Mouse (Mus musculus) heart, postnatal 10 days (tissue): ENCODE measurements at regions not wholly inside any gene's neighbourhood (a gene's known extent, or its start where the extent isn't known, plus 50 kb on each side); places are given as distances from the start of the nearest gene placed in this dataset.
A peak's percentile ranks its signal among the peaks of the same experiment; 100 is the strongest.

Experiments
- DNase-seq, 2 experiments: peaks; one replicate each; pipeline ENCODE4 v3.0.0; 2021
- intact Hi-C: fragments of 180-260 bp; cut with DNase I; formaldehyde crosslinking; loops from one replicate; pipeline ENCODE4 v1.15.1; 2025

- intact Hi-C loops = no loop called here
- DNase-seq = no peak
Observed at GRCm38 (mm10) chr6:35640672-35641071, 101.0 kb upstream of the Mtpn start.

GRCm38 (mm10) chr6:35608336-35608735 is 68.6 kb upstream of the Mtpn start:
- DNase-seq = no peak
- intact Hi-C loops = no loop called here

DNA sequence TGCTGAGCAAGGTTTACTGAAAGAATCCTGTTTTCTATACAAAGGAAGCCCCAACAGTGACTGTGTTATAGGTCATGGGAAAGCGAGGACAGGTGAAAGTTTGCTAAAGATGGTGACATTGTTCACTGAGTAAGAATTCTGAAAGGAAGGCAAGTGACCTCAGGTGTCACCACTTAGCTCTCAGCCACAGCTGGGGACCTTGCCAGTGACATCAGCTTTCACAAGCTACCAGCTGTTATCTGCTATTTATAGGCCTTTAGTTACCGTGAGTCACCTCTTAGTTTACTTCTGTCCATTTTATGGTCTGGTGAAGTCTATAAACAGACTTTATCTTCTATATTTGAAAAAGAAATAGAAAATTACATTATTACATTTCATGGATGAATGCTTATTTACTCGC is 65.4 kb upstream of the Mtpn start:
- intact Hi-C loops = no loop called here
- peak; percentile 50 to 64 for DNase-seq

- no peak for DNase-seq
- intact Hi-C loops = no loop called here
Observed at GRCm38 (mm10) chr6:35601373-35601772, 61.7 kb upstream of the Mtpn start.

GRCm38 (mm10) chr6:35599841-35600240 is 60.2 kb upstream of the Mtpn start:
- intact Hi-C loops = no loop called here
- no peak for DNase-seq

DNA sequence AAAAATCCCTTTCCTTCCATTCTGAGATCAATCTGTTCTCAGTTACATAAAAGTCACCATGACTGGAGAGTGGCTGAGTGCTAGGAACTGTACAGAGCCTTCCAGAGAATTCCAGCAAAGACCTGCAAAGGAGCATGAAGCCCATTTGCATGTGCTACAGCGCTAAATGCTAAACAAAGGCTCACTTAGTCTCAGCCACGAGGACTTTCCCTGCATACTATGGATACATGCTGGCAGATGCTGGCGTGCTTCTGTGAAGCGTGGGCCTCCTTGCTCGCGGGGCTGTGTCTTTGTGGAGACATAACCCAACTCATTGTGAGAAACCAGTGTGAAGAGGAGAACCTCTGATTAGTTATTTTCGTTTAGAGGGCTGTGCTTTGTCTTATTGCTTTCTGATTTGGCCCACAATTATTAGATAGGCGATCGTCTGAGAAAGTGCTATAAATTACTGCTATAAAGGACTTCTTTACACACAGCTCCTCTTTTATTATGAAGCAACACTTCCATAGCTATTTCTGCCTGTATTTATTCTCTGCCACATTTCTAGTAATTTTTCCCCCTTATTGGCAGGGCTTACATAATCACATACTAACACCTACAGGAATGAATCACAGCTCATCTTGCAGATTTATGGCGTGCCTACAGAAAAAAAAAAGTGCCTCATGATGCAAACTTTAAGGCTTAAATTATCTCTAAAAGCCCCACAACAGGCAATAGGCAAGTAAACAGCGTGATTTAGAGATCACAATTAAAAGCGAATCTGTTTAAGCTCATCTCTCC is 58.9 kb upstream of the Mtpn start:
- intact Hi-C loops = no loop called here
- no peak for DNase-seq

DNA sequence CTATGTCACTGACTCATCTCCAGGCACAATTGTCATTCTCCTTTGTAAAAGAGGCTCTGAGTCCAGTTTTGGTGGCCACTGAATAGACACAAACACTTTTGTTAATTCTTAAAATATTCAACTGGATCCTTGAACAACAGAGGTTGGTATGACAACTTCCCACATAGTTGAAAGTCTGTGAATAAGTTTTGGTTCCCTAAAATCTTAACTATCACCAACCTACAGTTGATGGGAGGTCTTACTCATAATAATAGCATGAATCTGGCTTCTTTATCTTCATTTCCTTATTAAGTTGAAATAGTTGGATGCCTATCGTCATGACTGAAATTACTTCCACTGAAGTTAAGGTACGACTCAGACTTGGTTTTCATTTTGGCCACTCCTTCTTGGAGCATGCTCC is 55.3 kb upstream of the Mtpn start:
- no peak for DNase-seq
- intact Hi-C loops = no loop called here

DNA sequence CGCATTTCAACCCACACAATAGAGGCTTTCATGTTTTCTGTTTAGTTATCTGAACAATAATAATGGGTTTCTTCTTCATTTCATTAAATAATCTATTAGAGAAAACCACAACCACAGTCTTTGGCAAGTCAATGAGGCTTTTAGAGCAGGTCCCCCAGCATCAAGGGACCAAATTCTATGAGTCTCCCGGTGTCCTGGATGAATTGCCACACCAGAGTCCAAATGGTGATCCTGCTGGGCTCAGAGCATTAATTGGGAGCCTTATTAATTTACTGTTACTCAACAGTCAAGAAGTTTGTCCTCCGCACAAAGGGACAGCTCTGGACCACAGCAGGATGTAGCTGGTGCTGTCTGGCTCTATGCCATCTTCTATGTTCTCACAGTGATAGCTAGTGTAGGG is 52.5 kb upstream of the Mtpn start:
- intact Hi-C loops = no loop called here
- no peak for DNase-seq
